In genomic region chr2:119743808-119744162, GRCm38 (mm10) we compare ENCODE assay signal across 8 mouse cellular contexts. TPM values are rescaled to one million over a fixed set of nuclear protein-coding genes. Genes with fewer than 3 reads are reported as not detected.
DNase-seq lines count a peak whose midpoint lies in the region; ATAC-seq and TF ChIP-seq lines count a peak whose summit lies in the region.

No protein-coding gene starts in this region.

- no peak for ATAC-seq in hindbrain, embryonic 12.5 days (ENCODE audit: low FRiP score)
- ATAC-seq in lung, embryonic 15.5 days (ENCODE audit: borderline replicate concordance, extremely low read depth, low FRiP score, low TSS enrichment), result no peak
- peak; percentile 70 for ATAC-seq in stomach, postnatal 0 days (ENCODE audit: low FRiP score, low TSS enrichment)

- no peak for DNase-seq in testis, postnatal 14 days (ENCODE audit: low spot score)
- DNase-seq in stomach, postnatal 0 days (ENCODE audit: low spot score), result peak; percentile 82
- no peak for DNase-seq in ovary, postnatal 36 days (ENCODE audit: low spot score)
- no peak for DNase-seq in spleen, postnatal 4 days (ENCODE audit: low spot score in 2 of 2)
- no peak for DNase-seq in thymus, adult 2 months

- TF ChIP-seq POLR2A in testis, adult 2 months (IDR thresholded peaks at IDR 0.05; ENCODE audit: control insufficient read depth, low read depth, low read length), result no peak
- no peak for TF ChIP-seq POLR2A in thymus, adult 2 months (IDR thresholded peaks at IDR 0.05; ENCODE audit: control insufficient read depth, extremely low read depth, insufficient read depth, low read length, poor library complexity)

- peak overlapping the region; percentile 98 for H3K4me2 ChIP-seq in hindbrain, embryonic 12.5 days (replicated peaks)
- H3K4me2 ChIP-seq in lung, embryonic 15.5 days, result peak overlapping the region; percentile 99
- H3K4me2 ChIP-seq in stomach, postnatal 0 days (replicated peaks; ENCODE audit: low read depth), result peak overlapping the region; percentile 100

- TF ChIP-seq CTCF in testis, adult 2 months (IDR thresholded peaks at IDR 0.05; ENCODE audit: control insufficient read depth, insufficient read depth, insufficient replicate concordance, low read depth, low read length), result no peak
- TF ChIP-seq CTCF in stomach, postnatal 0 days (IDR thresholded peaks at IDR 0.05; ENCODE audit: low read depth), result peak; percentile 43
- no peak for TF ChIP-seq CTCF in thymus, adult 2 months (IDR thresholded peaks at IDR 0.05; ENCODE audit: borderline replicate concordance, control insufficient read depth, extremely low read depth, insufficient read depth, low read length, poor library complexity)

- H3K9ac ChIP-seq in hindbrain, embryonic 12.5 days, result no peak overlapping the region
- no peak overlapping the region for H3K9ac ChIP-seq in lung, embryonic 15.5 days
- no peak overlapping the region for H3K9ac ChIP-seq in stomach, postnatal 0 days (ENCODE audit: low read length)

- no peak overlapping the region for H3K27ac ChIP-seq in testis, adult 2 months (ENCODE audit: control insufficient read depth, insufficient read depth, low read depth, low read length)
- no peak overlapping the region for H3K27ac ChIP-seq in hindbrain, embryonic 12.5 days
- no peak overlapping the region for H3K27ac ChIP-seq in lung, embryonic 15.5 days
- H3K27ac ChIP-seq in stomach, postnatal 0 days (replicated peaks), result peak overlapping the region; percentile 91
- H3K27ac ChIP-seq in thymus, adult 2 months (ENCODE audit: control insufficient read depth, insufficient read depth, low read length), result no peak overlapping the region

- H3K9me3 ChIP-seq in hindbrain, embryonic 12.5 days (replicated peaks), result no peaks in the 10 kb centered on the region
- no peaks in the 10 kb centered on the region for H3K9me3 ChIP-seq in lung, embryonic 15.5 days
- H3K9me3 ChIP-seq in stomach, postnatal 0 days (ENCODE audit: control insufficient read depth, low read length), result no peaks in the 10 kb centered on the region

- peaks cover 20% of the 10 kb centered on the region for H3K4me1 ChIP-seq in testis, adult 2 months (ENCODE audit: control insufficient read depth, insufficient read depth, low read length)
- peaks cover 34% of the 10 kb centered on the region for H3K4me1 ChIP-seq in hindbrain, embryonic 12.5 days
- H3K4me1 ChIP-seq in lung, embryonic 15.5 days, result peaks cover 33% of the 10 kb centered on the region
- peaks cover 3% of the 10 kb centered on the region; the same call in 1 of the 2 replicates for H3K4me1 ChIP-seq in stomach, postnatal 0 days (replicated peaks; ENCODE audit: control insufficient read depth, insufficient read depth)
- peaks cover 26% of the 10 kb centered on the region for H3K4me1 ChIP-seq in thymus, adult 2 months (replicated peaks; ENCODE audit: control insufficient read depth, insufficient read depth, low read length)

- TF ChIP-seq EP300 in stomach, postnatal 0 days (optimal IDR thresholded peaks at IDR 0.05), result no peak

- no peaks in the 10 kb centered on the region for H3K36me3 ChIP-seq in testis, adult 2 months (ENCODE audit: control insufficient read depth, insufficient read depth, low read length)
- H3K36me3 ChIP-seq in hindbrain, embryonic 12.5 days, result no peaks in the 10 kb centered on the region
- H3K36me3 ChIP-seq in lung, embryonic 15.5 days, result no peaks in the 10 kb centered on the region
- H3K36me3 ChIP-seq in stomach, postnatal 0 days (ENCODE audit: control insufficient read depth, insufficient read depth, low read length), result no peaks in the 10 kb centered on the region
- H3K36me3 ChIP-seq in thymus, adult 2 months (ENCODE audit: control insufficient read depth, insufficient read depth, low read length), result no peaks in the 10 kb centered on the region

- 0 out of 2 replicates have a peak, but pooled peaks cover 2% of the 10 kb centered on the region for H3K27me3 ChIP-seq in testis, adult 2 months (ENCODE audit: control insufficient read depth, insufficient read depth, low read length)
- peaks cover 75% of the 10 kb centered on the region for H3K27me3 ChIP-seq in hindbrain, embryonic 12.5 days
- H3K27me3 ChIP-seq in lung, embryonic 15.5 days, result peaks cover 29% of the 10 kb centered on the region
- H3K27me3 ChIP-seq in stomach, postnatal 0 days (ENCODE audit: control insufficient read depth, insufficient read depth, low read length), result no peaks in the 10 kb centered on the region
- peaks cover 15% of the 10 kb centered on the region for H3K27me3 ChIP-seq in thymus, adult 2 months (ENCODE audit: control insufficient read depth, insufficient read depth, low read length)

- WGBS in hindbrain, embryonic 12.5 days, result 5% methylated on average over 22 of the region's 22 CpGs
- WGBS in lung, embryonic 15.5 days, result 8% methylated on average over 22 of the region's 22 CpGs
- WGBS in stomach, postnatal 0 days, result 24% methylated on average over 22 of the region's 22 CpGs
- 36% methylated on average over 22 of the region's 22 CpGs for WGBS in thymus, adult 2 months

- peak overlapping the region; percentile 10 for H3K4me3 ChIP-seq in testis, adult 2 months (ENCODE audit: control insufficient read depth, low read depth, low read length)
- H3K4me3 ChIP-seq in hindbrain, embryonic 12.5 days, result peak overlapping the region; percentile 58; the same call in 1 of the 2 replicates
- peak overlapping the region; percentile 62 for H3K4me3 ChIP-seq in lung, embryonic 15.5 days
- H3K4me3 ChIP-seq in stomach, postnatal 0 days (ENCODE audit: low read depth, low read length), result peak overlapping the region; percentile 68
- H3K4me3 ChIP-seq in thymus, adult 2 months (ENCODE audit: control insufficient read depth, insufficient read depth, low read length), result no peak overlapping the region

RNA-seq across cellular contexts. Expression of gene Itpka, which starts 1.6 kb away (rescaled TPM):
- 5.8 and 6.4 TPM in 2 replicates for polyA plus RNA-seq in testis, adult 2 months (2012; rRNA removed)
- 0.53 TPM in 2 replicates for polyA plus RNA-seq in hindbrain, embryonic 12.5 days (2016; fragmentation: Nextera tagmentation; extraction: Ambion mirVana)
- polyA plus RNA-seq in lung, embryonic 15.5 days (2015; fragmentation: Nextera tagmentation; extraction: Ambion mirVana), result 1.6 and 2.4 TPM in 2 replicates
- 9.8 and 12.1 TPM in 2 replicates for polyA plus RNA-seq in stomach, postnatal 0 days (2015; fragmentation: Nextera tagmentation; extraction: Ambion mirVana)
- 4.8 and 4.9 TPM in 2 replicates for polyA plus RNA-seq in thymus, adult 2 months (2012; rRNA removed)

RNA-seq across cellular contexts. Expression of gene Ltk, which starts 16.4 kb away (rescaled TPM):
- polyA plus RNA-seq in testis, adult 2 months (2012; rRNA removed), result 2.2 and 3.0 TPM in 2 replicates
- 0.23 and 0.34 TPM in 2 replicates for polyA plus RNA-seq in hindbrain, embryonic 12.5 days (2016; fragmentation: Nextera tagmentation; extraction: Ambion mirVana)
- 1.3 and 1.4 TPM in 2 replicates for polyA plus RNA-seq in lung, embryonic 15.5 days (2015; fragmentation: Nextera tagmentation; extraction: Ambion mirVana)
- polyA plus RNA-seq in stomach, postnatal 0 days (2015; fragmentation: Nextera tagmentation; extraction: Ambion mirVana), result 2.2 and 2.3 TPM in 2 replicates
- polyA plus RNA-seq in thymus, adult 2 months (2012; rRNA removed), result 11.5 and 13.0 TPM in 2 replicates

RNA-seq across cellular contexts. Expression of gene Rpap1, which starts 43.6 kb away (rescaled TPM):
- polyA plus RNA-seq in testis, adult 2 months (2012; rRNA removed), result 13.4 and 13.7 TPM in 2 replicates
- 29.3 and 31.0 TPM in 2 replicates for polyA plus RNA-seq in hindbrain, embryonic 12.5 days (2016; fragmentation: Nextera tagmentation; extraction: Ambion mirVana)
- polyA plus RNA-seq in lung, embryonic 15.5 days (2015; fragmentation: Nextera tagmentation; extraction: Ambion mirVana), result 30.4 and 31.7 TPM in 2 replicates
- 10.1 and 10.4 TPM in 2 replicates for polyA plus RNA-seq in stomach, postnatal 0 days (2015; fragmentation: Nextera tagmentation; extraction: Ambion mirVana)
- 54.6 and 64.4 TPM in 2 replicates for polyA plus RNA-seq in thymus, adult 2 months (2012; rRNA removed)

RNA-seq across cellular contexts. Expression of gene Tyro3, which starts 53.7 kb away (rescaled TPM):
- 18.7 and 26.0 TPM in 2 replicates for polyA plus RNA-seq in testis, adult 2 months (2012; rRNA removed)
- polyA plus RNA-seq in hindbrain, embryonic 12.5 days (2016; fragmentation: Nextera tagmentation; extraction: Ambion mirVana), result 27.1 and 27.8 TPM in 2 replicates
- polyA plus RNA-seq in lung, embryonic 15.5 days (2015; fragmentation: Nextera tagmentation; extraction: Ambion mirVana), result 21.4 and 21.6 TPM in 2 replicates
- 20.6 and 22.8 TPM in 2 replicates for polyA plus RNA-seq in stomach, postnatal 0 days (2015; fragmentation: Nextera tagmentation; extraction: Ambion mirVana)
- polyA plus RNA-seq in thymus, adult 2 months (2012; rRNA removed), result 6.5 and 7.1 TPM in 2 replicates
